Mouse (Mus musculus): ENCODE measurements around the gene Ptprs. TPM values are rescaled to one million over a fixed set of nuclear protein-coding genes. Genes with fewer than 3 reads are reported as not detected.

Ptprs gene
- total and polyA plus RNA-seq, 2 experiments from 2014 or later = 15.7 to 136 TPM

DNA sequence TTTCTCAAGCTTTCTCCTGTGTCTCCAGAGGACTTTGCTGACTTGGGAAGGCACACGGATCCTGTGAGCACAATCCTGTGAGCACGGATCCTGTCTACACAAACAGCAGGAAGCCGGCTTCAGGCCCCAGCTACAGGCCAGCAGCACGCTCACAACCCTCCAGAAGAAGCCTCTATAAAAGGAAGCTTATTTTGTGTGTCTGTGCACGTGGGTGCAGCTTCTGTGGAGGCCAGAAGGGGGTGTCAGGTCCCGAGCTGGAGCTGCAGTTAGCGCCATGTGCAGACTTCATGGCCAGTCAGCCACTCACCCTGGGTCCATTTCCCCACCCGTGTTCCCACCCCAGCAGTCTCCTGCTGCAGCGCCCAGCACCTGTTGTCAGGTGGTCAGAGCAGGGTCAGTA lies 7.9 kb downstream of the Ptprs start:
- peaks cover 14% of the 10 kb centered on the region for H3K27me3 ChIP-seq (ENCODE audit: control insufficient read depth, insufficient read depth, low read length)
- peaks cover 23% of the 10 kb centered on the region for H3K4me1 ChIP-seq (ENCODE audit: control insufficient read depth, insufficient read depth)
- no peak overlapping the region for H3K4me3 ChIP-seq (ENCODE audit: low read depth, low read length)
- no peak for ATAC-seq (ENCODE audit: insufficient read depth, low read depth)
- TF ChIP-seq CTCF (IDR thresholded peaks at IDR 0.05; ENCODE audit: low read depth) = no peak
- no peak for TF ChIP-seq EP300 (IDR thresholded peaks at IDR 0.05; ENCODE audit: low read depth)
- no peak overlapping the region for H3K27ac ChIP-seq (ENCODE audit: low read depth)
- no peak overlapping the region for H3K9ac ChIP-seq (replicated peaks; ENCODE audit: low read depth, low read length)
- 91% methylated on average over 9 of the region's 9 CpGs for WGBS
- H3K4me2 ChIP-seq (ENCODE audit: low read depth, low read length) = no peak overlapping the region
- H3K36me3 ChIP-seq (replicated peaks; ENCODE audit: control insufficient read depth, insufficient read depth, low read length) = no peaks in the 10 kb centered on the region
- H3K9me3 ChIP-seq (replicated peaks; ENCODE audit: control insufficient read depth, low read length) = no peaks in the 10 kb centered on the region
- no peak for DNase-seq (ENCODE audit: low spot score)

DNA sequence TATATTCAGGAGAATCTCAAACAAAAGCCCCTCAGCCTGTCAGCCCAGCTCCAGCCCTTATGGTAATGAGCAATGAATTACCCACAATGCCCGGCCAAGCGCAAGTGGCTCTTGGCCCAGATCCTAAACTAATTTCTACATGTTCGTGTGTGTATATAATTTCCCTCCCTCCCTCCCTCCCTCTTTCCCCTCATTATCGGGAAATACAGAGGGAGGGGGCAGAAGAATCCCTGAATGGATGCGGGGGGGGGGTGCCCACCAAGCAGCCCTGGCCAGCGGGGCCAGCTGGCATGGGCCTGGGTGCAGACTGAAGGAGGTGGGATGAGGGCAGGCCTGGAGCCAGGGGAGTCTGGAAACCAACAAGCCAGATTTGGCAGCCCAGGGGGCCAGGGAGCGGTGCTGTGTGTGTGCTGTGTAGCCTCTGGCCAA lies 8.8 kb downstream of the Ptprs start:
- no peak for TF ChIP-seq EP300 (IDR thresholded peaks at IDR 0.05; ENCODE audit: low read depth)
- no peak for TF ChIP-seq CTCF (IDR thresholded peaks at IDR 0.05; ENCODE audit: low read depth)
- Histone ChIP-seq H3K4me2 (ENCODE audit: low read depth, low read length) (peak overlapping the region; percentile 29), H3K4me3 (ENCODE audit: low read depth, low read length) (no peak overlapping the region), H3K27me3 (ENCODE audit: control insufficient read depth, insufficient read depth, low read length) (peaks cover 8% of the 10 kb centered on the region; the same call in 1 of the 2 replicates), H3K27ac (ENCODE audit: low read depth) (peak overlapping the region; percentile 47), H3K9me3 (replicated peaks; ENCODE audit: control insufficient read depth, low read length) (no peaks in the 10 kb centered on the region), H3K36me3 (replicated peaks; ENCODE audit: control insufficient read depth, insufficient read depth, low read length) (no peaks in the 10 kb centered on the region), H3K4me1 (ENCODE audit: control insufficient read depth, insufficient read depth) (peaks cover 27% of the 10 kb centered on the region), H3K9ac (replicated peaks; ENCODE audit: low read depth, low read length) (peak overlapping the region; percentile 40; the same call in 1 of the 2 replicates)
- no peak for ATAC-seq (ENCODE audit: insufficient read depth, low read depth)
- WGBS = 56% methylated on average over 7 of the region's 7 CpGs
- peak; percentile 52 for DNase-seq (ENCODE audit: low spot score)

DNA sequence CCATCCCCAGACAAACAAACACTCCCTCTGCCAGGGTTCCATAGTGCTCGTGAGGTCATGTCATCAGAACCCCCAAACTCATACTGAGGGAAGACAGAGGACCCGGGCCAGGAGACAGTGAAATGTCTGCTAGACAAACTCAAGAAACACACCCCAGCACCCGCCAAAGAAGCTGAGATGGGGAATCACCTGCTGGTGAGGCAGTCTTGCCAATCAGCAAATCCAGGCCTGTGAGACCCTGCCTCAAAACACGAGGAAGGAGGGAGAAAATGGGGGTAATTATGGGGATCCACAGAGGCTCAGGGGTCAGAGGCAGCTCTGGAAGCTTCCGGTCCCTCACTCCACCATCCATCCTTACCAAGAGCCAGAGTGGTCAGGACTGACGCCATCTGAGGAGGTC lies 9.5 kb downstream of the Ptprs start:
- no peak overlapping the region for H3K4me3 ChIP-seq (ENCODE audit: low read depth, low read length)
- H3K36me3 ChIP-seq (replicated peaks; ENCODE audit: control insufficient read depth, insufficient read depth, low read length) = no peaks in the 10 kb centered on the region
- ATAC-seq (ENCODE audit: insufficient read depth, low read depth) (no peak), DNase-seq (ENCODE audit: low spot score) (no peak)
- no peaks in the 10 kb centered on the region for H3K9me3 ChIP-seq (replicated peaks; ENCODE audit: control insufficient read depth, low read length)
- WGBS = 80% methylated on average over 6 of the region's 6 CpGs
- 0 out of 2 replicates have a peak, but pooled peaks cover under 1% of the 10 kb centered on the region for H3K27me3 ChIP-seq (ENCODE audit: control insufficient read depth, insufficient read depth, low read length)
- TF ChIP-seq CTCF (IDR thresholded peaks at IDR 0.05; ENCODE audit: low read depth) = no peak
- H3K27ac ChIP-seq (ENCODE audit: low read depth) = no peak overlapping the region
- H3K9ac ChIP-seq (replicated peaks; ENCODE audit: low read depth, low read length) = no peak overlapping the region
- H3K4me1 ChIP-seq (ENCODE audit: control insufficient read depth, insufficient read depth) = peaks cover 27% of the 10 kb centered on the region
- H3K4me2 ChIP-seq (ENCODE audit: low read depth, low read length) = no peak overlapping the region

DNA sequence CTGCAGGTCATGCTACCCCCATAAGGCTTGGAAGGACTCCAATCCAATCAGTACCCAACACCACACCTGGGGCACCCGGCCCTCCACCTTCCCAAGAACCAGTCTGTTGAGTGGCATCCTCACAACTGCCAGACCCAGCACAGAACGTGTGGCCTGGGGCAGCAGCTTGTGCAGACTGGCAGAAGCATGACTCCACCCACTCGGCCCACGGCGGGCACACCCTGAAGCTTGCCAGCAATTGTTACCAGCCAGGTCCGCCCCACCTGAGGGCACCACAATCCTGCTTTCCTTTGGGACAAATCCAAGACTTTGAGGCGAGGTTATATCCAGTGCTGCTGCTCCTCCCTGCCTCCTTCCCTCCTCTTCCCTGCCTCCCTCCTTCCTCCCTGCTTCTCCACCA lies 11.5 kb downstream of the Ptprs start:
- no peaks in the 10 kb centered on the region for H3K9me3 ChIP-seq (replicated peaks; ENCODE audit: control insufficient read depth, low read length)
- no peaks in the 10 kb centered on the region for H3K27me3 ChIP-seq (ENCODE audit: control insufficient read depth, insufficient read depth, low read length)
- ATAC-seq (ENCODE audit: insufficient read depth, low read depth) = no peak
- H3K4me3 ChIP-seq (ENCODE audit: low read depth, low read length) = no peak overlapping the region
- H3K4me1 ChIP-seq (ENCODE audit: control insufficient read depth, insufficient read depth) = peaks cover 20% of the 10 kb centered on the region
- no peak for TF ChIP-seq EP300 (IDR thresholded peaks at IDR 0.05; ENCODE audit: low read depth)
- no peak for TF ChIP-seq CTCF (IDR thresholded peaks at IDR 0.05; ENCODE audit: low read depth)
- no peak for DNase-seq (ENCODE audit: low spot score)
- H3K27ac ChIP-seq (ENCODE audit: low read depth) = no peak overlapping the region
- H3K36me3 ChIP-seq (replicated peaks; ENCODE audit: control insufficient read depth, insufficient read depth, low read length) = no peaks in the 10 kb centered on the region
- H3K9ac ChIP-seq (replicated peaks; ENCODE audit: low read depth, low read length) = no peak overlapping the region
- 86% methylated on average over 7 of the region's 7 CpGs for WGBS
- no peak overlapping the region for H3K4me2 ChIP-seq (ENCODE audit: low read depth, low read length)

DNA sequence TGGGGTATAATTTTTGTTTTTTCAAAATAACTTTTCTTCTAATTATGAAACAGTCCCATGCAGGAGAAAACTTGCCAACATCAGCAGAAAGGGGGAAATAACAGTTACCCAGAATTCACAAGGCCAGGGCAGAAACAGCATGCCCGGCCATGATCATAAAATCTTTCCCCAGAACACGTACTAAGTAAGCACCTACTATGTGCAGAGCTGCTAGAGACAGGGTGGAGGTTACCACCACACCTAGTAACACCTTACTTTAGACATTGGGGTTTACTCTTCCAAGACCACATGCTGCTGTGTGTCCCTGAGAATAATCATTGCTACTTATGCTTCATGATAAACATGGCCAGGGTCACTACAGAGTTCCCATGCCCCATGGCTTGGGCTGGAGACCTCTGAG lies 11.9 kb downstream of the Ptprs start:
- Histone ChIP-seq H3K9me3 (replicated peaks; ENCODE audit: control insufficient read depth, low read length) (no peaks in the 10 kb centered on the region), H3K27ac (ENCODE audit: low read depth) (no peak overlapping the region), H3K4me2 (ENCODE audit: low read depth, low read length) (no peak overlapping the region), H3K27me3 (ENCODE audit: control insufficient read depth, insufficient read depth, low read length) (no peaks in the 10 kb centered on the region), H3K9ac (replicated peaks; ENCODE audit: low read depth, low read length) (no peak overlapping the region), H3K4me1 (ENCODE audit: control insufficient read depth, insufficient read depth) (peaks cover 15% of the 10 kb centered on the region; the same call in 1 of the 2 replicates), H3K36me3 (replicated peaks; ENCODE audit: control insufficient read depth, insufficient read depth, low read length) (no peaks in the 10 kb centered on the region), H3K4me3 (ENCODE audit: low read depth, low read length) (no peak overlapping the region)
- TF ChIP-seq EP300 (IDR thresholded peaks at IDR 0.05; ENCODE audit: low read depth) (no peak), CTCF (IDR thresholded peaks at IDR 0.05; ENCODE audit: low read depth) (no peak)
- 91% methylated on average over 2 of the region's 2 CpGs for WGBS
- ATAC-seq (ENCODE audit: insufficient read depth, low read depth) (no peak), DNase-seq (ENCODE audit: low spot score) (no peak)

DNA sequence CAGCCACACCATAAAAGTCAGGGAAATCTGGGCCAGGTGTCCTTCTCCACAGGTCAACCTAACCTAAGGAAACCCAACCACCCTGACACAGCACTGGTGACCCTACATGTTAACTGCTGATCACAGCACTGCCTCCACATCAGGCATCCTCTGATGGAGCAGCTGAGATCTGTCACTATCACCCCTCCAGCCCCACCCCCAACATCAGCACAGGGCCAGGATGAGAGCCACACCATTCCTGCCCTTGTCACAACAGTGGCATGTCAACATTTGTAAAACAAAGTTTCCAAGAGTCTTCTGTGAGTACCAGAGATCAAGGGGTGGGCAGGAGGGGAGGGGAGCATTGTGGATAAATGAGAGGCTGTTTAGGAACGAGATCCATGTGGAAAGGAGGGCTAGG lies 12.8 kb downstream of the Ptprs start:
- 39% methylated on average over 1 of the region's 1 CpGs for WGBS
- H3K4me1 ChIP-seq (ENCODE audit: control insufficient read depth, insufficient read depth) = peaks cover 14% of the 10 kb centered on the region; the same call in 1 of the 2 replicates
- H3K27ac ChIP-seq (ENCODE audit: low read depth) = peak overlapping the region; percentile 79; the same call in 1 of the 2 replicates
- no peak overlapping the region for H3K4me3 ChIP-seq (ENCODE audit: low read depth, low read length)
- peak overlapping the region; percentile 35; the same call in 1 of the 2 replicates for H3K9ac ChIP-seq (replicated peaks; ENCODE audit: low read depth, low read length)
- no peaks in the 10 kb centered on the region for H3K9me3 ChIP-seq (replicated peaks; ENCODE audit: control insufficient read depth, low read length)
- H3K27me3 ChIP-seq (ENCODE audit: control insufficient read depth, insufficient read depth, low read length) = no peaks in the 10 kb centered on the region
- ATAC-seq (ENCODE audit: insufficient read depth, low read depth) (no peak), DNase-seq (ENCODE audit: low spot score) (no peak)
- no peaks in the 10 kb centered on the region for H3K36me3 ChIP-seq (replicated peaks; ENCODE audit: control insufficient read depth, insufficient read depth, low read length)
- TF ChIP-seq CTCF (IDR thresholded peaks at IDR 0.05; ENCODE audit: low read depth) = no peak
- TF ChIP-seq EP300 (IDR thresholded peaks at IDR 0.05; ENCODE audit: low read depth) = no peak
- H3K4me2 ChIP-seq (ENCODE audit: low read depth, low read length) = no peak overlapping the region

All from heart, postnatal 0 days (tissue).